Mouse (Mus musculus): Measurements from ENCODE around the gene Prkar1b. TPM values are rescaled to one million over a fixed set of nuclear protein-coding genes. Genes with fewer than 3 reads are reported as not detected.
A peak's percentile ranks its signal among the peaks of the same experiment; 100 is the strongest.

Prkar1b gene
- polyA plus RNA-seq, 1 experiment from 2014 or later, result 8.4 TPM

DNA sequence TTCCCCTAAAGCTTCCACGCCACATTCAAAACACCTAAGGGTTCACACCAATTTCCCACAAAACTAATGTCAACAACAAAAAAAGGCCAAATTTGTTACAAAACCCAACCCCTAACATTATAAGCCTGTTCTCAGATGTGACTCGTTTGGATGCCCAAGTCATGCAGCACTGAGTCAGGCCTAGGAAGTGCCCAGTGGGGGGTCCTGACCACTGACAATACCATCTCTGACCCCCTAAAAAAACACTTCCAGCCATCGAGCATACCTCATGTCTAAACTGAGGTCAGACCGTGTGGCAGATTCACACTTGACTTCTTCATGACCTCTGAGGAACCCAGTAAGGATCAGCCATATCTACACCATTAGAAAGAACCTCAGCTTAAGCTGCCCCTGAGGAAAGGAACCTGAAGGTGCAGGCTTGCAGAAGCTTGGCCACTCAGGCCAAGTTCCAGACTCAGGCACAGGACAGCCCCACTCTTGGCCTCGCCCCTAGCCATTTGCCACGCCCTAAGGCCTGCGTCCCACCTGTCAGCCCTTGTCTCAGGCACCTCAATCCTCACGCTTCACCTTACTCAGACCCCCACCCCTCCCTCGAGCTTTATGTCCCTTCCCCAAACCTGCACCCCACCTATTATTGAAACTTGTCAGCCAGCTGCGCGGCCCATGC lies 662 bp downstream of the Prkar1b start:
- no peaks in the 10 kb centered on the region for H3K27me3 ChIP-seq (ENCODE audit: control insufficient read depth, insufficient read depth, low read length)
- peak; percentile 28 for ATAC-seq (replicated peaks; ENCODE audit: extremely low read depth, insufficient read depth, low FRiP score)
- peak overlapping the region; percentile 47 for H3K9ac ChIP-seq (ENCODE audit: low read length)
- no peaks in the 10 kb centered on the region for H3K9me3 ChIP-seq (replicated peaks; ENCODE audit: control insufficient read depth, low read length)
- peak overlapping the region; percentile 76 for H3K27ac ChIP-seq (ENCODE audit: low read length)
- 23% methylated on average over 11 of the region's 11 CpGs for WGBS
- H3K4me2 ChIP-seq (ENCODE audit: low read depth, low read length), result peak overlapping the region; percentile 61
- peaks cover 10% of the 10 kb centered on the region for H3K4me1 ChIP-seq (ENCODE audit: control insufficient read depth, insufficient read depth, low read length)
- peaks cover 7% of the 10 kb centered on the region for H3K36me3 ChIP-seq (ENCODE audit: control insufficient read depth, insufficient read depth)
- peak overlapping the region; percentile 72 for H3K4me3 ChIP-seq (ENCODE audit: low read length)

DNA sequence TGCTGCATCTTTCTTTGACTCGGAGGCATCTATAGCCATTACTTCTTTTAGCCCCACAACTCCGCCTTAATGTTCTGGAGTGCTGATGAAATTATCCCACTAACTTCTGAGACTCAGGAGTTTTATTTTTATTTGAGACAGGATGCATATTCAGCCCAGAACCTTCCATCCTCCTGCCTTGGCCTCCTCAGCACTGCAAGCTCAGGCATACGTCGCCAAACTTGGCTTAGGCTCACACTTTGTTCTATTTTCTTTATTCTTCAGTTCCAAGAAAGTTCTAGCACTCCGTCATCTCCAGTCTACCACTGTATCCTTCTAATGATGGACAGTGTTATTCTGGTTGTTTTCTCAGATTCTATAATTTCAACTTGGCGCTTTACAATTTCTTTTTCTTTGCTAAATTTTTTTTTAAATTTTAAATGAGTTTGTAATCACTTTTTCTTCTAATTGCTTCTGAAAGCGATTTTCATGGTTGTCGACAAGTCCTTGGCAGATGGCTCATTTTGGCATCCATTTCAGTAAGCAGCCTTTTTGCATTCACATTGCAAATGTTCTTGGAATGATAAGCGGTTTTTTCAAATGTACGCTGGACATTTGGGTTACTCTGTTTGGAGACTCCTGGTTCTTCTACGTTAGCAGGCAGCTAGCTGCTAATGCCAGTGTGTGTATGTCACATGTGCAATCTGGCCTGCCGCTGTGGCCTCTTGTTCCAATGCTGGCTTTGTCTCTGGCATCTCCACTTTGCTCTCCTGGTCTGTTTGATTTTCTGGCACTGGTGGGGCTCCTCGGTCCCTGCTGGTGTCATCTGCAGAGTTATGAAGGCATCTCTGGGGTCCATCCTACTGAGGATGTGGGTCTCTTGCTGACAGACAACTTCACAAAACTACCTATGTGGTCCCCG lies 2.4 kb downstream of the Prkar1b start:
- WGBS, result 87% methylated on average over 14 of the region's 14 CpGs
- Histone ChIP-seq H3K4me2 (ENCODE audit: low read depth, low read length) (no peak overlapping the region), H3K4me1 (ENCODE audit: control insufficient read depth, insufficient read depth, low read length) (peaks cover 10% of the 10 kb centered on the region), H3K9me3 (replicated peaks; ENCODE audit: control insufficient read depth, low read length) (no peaks in the 10 kb centered on the region), H3K27me3 (ENCODE audit: control insufficient read depth, insufficient read depth, low read length) (no peaks in the 10 kb centered on the region), H3K27ac (ENCODE audit: low read length) (peak overlapping the region; percentile 22; the same call in 1 of the 2 replicates), H3K9ac (ENCODE audit: low read length) (no peak overlapping the region), H3K36me3 (ENCODE audit: control insufficient read depth, insufficient read depth) (no peaks in the 10 kb centered on the region), H3K4me3 (ENCODE audit: low read length) (no peak overlapping the region)
- no peak for ATAC-seq (replicated peaks; ENCODE audit: extremely low read depth, insufficient read depth, low FRiP score)

DNA sequence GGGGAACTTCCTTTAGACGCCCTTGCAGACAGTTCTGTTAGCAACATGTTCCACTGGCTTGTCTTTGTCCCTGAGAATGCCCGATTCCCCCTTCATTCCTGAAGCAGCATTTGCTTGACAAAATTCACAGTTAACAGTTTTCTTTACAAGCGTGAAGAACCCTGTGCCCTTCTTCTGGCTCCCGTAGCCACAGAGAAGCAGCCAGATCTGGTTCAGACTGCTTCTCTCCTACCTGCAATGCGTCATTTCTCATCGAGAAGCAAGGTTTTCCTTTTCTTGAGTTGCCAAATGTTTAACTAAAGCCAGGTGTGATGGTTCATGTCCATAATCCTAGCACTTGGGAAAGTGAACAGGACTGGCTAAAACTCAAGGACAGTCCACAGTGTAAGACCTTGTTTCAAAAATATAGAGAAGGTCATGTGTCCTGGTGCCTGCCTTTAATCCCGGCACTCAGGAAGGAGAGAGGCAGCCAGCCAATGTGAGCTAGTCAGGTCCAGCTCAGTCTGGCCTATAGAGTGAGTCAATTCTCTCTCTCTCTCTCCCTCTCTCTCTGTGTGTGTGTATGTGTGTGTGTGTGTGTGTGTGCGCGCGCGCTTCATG lies 3.2 kb downstream of the Prkar1b start:
- Histone ChIP-seq H3K9me3 (replicated peaks; ENCODE audit: control insufficient read depth, low read length) (no peaks in the 10 kb centered on the region), H3K4me1 (ENCODE audit: control insufficient read depth, insufficient read depth, low read length) (peaks cover 10% of the 10 kb centered on the region), H3K9ac (ENCODE audit: low read length) (no peak overlapping the region), H3K4me3 (ENCODE audit: low read length) (no peak overlapping the region), H3K27me3 (ENCODE audit: control insufficient read depth, insufficient read depth, low read length) (no peaks in the 10 kb centered on the region), H3K36me3 (ENCODE audit: control insufficient read depth, insufficient read depth) (no peaks in the 10 kb centered on the region), H3K27ac (ENCODE audit: low read length) (peak overlapping the region; percentile 65), H3K4me2 (ENCODE audit: low read depth, low read length) (no peak overlapping the region)
- no peak for ATAC-seq (replicated peaks; ENCODE audit: extremely low read depth, insufficient read depth, low FRiP score)
- WGBS, result 79% methylated on average over 11 of the region's 11 CpGs

DNA sequence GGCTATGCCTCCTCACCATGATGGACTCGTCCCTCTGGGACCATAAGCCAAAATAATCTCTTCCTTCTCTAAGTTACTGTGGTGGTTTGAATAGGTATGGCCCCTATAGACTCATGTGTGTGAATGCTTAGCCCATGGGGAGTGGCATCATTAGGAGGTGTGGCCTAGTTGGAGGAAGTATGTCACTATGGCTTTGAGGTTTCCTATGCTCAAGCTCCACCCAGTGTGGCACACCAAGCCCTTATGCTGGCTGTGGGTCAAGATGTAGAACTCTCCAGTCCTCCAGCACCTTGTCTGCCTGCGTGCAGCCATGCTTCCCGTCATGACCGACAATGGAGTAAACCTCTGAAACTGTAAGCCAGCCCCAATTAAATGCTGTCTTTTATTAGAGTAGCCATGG lies 4.1 kb downstream of the Prkar1b start:
- Histone ChIP-seq H3K9ac (ENCODE audit: low read length) (no peak overlapping the region), H3K36me3 (ENCODE audit: control insufficient read depth, insufficient read depth) (no peaks in the 10 kb centered on the region), H3K27ac (ENCODE audit: low read length) (no peak overlapping the region), H3K9me3 (replicated peaks; ENCODE audit: control insufficient read depth, low read length) (no peaks in the 10 kb centered on the region), H3K4me3 (ENCODE audit: low read length) (no peak overlapping the region), H3K4me1 (ENCODE audit: control insufficient read depth, insufficient read depth, low read length) (peaks cover 8% of the 10 kb centered on the region), H3K27me3 (ENCODE audit: control insufficient read depth, insufficient read depth, low read length) (no peaks in the 10 kb centered on the region), H3K4me2 (ENCODE audit: low read depth, low read length) (no peak overlapping the region)
- WGBS, result 91% methylated on average over 4 of the region's 4 CpGs
- ATAC-seq (replicated peaks; ENCODE audit: extremely low read depth, insufficient read depth, low FRiP score), result no peak

DNA sequence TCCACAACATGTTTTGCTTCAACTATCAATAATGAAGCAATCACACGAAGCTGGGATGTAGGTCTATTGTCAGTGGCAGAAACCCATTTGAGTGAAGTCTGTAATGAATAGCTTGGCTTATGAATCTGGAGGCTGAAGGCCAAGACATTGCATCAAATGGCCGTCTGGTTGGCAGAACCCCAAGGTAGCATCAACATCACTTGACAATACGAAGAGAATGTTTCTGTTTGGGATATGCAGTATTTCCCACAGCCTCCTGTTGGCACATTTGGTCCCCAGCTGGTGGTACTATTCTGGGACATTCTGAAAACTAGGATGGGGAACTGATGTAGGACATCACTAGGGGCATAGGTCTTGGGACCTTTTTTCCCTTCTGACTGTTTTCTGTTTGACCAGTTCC lies 5.9 kb downstream of the Prkar1b start:
- ATAC-seq (replicated peaks; ENCODE audit: extremely low read depth, insufficient read depth, low FRiP score), result no peak
- H3K4me1 ChIP-seq (ENCODE audit: control insufficient read depth, insufficient read depth, low read length), result peaks cover 9% of the 10 kb centered on the region
- H3K9ac ChIP-seq (ENCODE audit: low read length), result no peak overlapping the region
- no peak overlapping the region for H3K4me2 ChIP-seq (ENCODE audit: low read depth, low read length)
- 67% methylated on average over 3 of the region's 3 CpGs for WGBS
- no peaks in the 10 kb centered on the region for H3K27me3 ChIP-seq (ENCODE audit: control insufficient read depth, insufficient read depth, low read length)
- H3K27ac ChIP-seq (ENCODE audit: low read length), result no peak overlapping the region
- H3K9me3 ChIP-seq (replicated peaks; ENCODE audit: control insufficient read depth, low read length), result no peaks in the 10 kb centered on the region
- no peak overlapping the region for H3K4me3 ChIP-seq (ENCODE audit: low read length)
- no peaks in the 10 kb centered on the region for H3K36me3 ChIP-seq (ENCODE audit: control insufficient read depth, insufficient read depth)

DNA sequence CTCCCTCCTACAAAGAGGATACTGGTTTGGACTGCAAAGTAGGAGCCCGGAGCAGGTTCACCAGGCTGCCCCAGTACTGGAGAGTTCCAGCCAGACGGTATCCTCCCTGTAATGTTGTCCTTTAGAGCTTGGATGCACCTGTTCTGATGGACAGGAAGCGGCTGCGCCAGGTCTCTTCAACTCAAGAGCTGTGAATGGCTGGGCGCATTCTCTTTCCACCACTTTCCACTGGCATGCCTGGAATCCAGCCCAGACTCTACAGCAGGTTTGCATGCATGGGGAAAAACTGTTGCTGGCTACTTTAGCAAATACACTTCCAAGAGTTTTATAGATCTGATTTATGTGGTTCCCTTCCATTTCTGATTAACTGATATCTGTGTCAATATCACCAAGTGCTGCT lies 8.5 kb downstream of the Prkar1b start:
- peak; percentile 21; the same call in 1 of the 2 replicates for ATAC-seq (replicated peaks; ENCODE audit: extremely low read depth, insufficient read depth, low FRiP score)
- H3K9ac ChIP-seq (ENCODE audit: low read length), result no peak overlapping the region

DNA sequence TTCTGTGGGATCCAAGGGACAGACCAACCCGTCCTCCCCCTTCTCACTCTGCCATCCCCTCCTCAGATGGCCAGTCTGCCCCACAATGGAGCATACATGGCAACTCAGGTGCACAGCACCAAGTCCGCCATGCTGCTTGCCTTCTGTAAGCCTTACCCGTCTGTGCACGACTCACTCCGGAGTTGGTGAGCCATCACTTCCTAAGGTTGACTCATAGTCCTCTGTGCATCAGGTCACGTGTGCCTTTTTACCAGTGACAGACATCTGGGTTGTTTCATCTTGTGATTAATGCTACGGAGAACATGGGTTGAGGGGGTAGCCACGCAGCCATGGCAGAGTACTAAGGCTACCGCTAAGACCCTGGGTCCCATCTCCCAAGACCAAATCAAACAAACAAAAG lies 9.2 kb downstream of the Prkar1b start:
- Histone ChIP-seq H3K27me3 (ENCODE audit: control insufficient read depth, insufficient read depth, low read length) (no peaks in the 10 kb centered on the region), H3K36me3 (ENCODE audit: control insufficient read depth, insufficient read depth) (no peaks in the 10 kb centered on the region), H3K27ac (ENCODE audit: low read length) (no peak overlapping the region), H3K4me2 (ENCODE audit: low read depth, low read length) (no peak overlapping the region), H3K9me3 (replicated peaks; ENCODE audit: control insufficient read depth, low read length) (no peaks in the 10 kb centered on the region), H3K4me1 (ENCODE audit: control insufficient read depth, insufficient read depth, low read length) (peaks cover 6% of the 10 kb centered on the region; the same call in 1 of the 2 replicates), H3K4me3 (ENCODE audit: low read length) (no peak overlapping the region), H3K9ac (ENCODE audit: low read length) (no peak overlapping the region)
- no peak for ATAC-seq (replicated peaks; ENCODE audit: extremely low read depth, insufficient read depth, low FRiP score)
- WGBS, result 76% methylated on average over 9 of the region's 9 CpGs

More for the DNA sequence above, 8.5 kb downstream of the Prkar1b start:
- H3K4me1 ChIP-seq (ENCODE audit: control insufficient read depth, insufficient read depth, low read length), result peaks cover 6% of the 10 kb centered on the region; the same call in 1 of the 2 replicates
- no peaks in the 10 kb centered on the region for H3K27me3 ChIP-seq (ENCODE audit: control insufficient read depth, insufficient read depth, low read length)
- H3K9me3 ChIP-seq (replicated peaks; ENCODE audit: control insufficient read depth, low read length), result no peaks in the 10 kb centered on the region
- no peak overlapping the region for H3K4me3 ChIP-seq (ENCODE audit: low read length)
- peak overlapping the region; percentile 33; the same call in 1 of the 2 replicates for H3K4me2 ChIP-seq (ENCODE audit: low read depth, low read length)
- H3K27ac ChIP-seq (ENCODE audit: low read length), result peak overlapping the region; percentile 49
- WGBS, result 27% methylated on average over 5 of the region's 5 CpGs
- H3K36me3 ChIP-seq (ENCODE audit: control insufficient read depth, insufficient read depth), result no peaks in the 10 kb centered on the region

DNA sequence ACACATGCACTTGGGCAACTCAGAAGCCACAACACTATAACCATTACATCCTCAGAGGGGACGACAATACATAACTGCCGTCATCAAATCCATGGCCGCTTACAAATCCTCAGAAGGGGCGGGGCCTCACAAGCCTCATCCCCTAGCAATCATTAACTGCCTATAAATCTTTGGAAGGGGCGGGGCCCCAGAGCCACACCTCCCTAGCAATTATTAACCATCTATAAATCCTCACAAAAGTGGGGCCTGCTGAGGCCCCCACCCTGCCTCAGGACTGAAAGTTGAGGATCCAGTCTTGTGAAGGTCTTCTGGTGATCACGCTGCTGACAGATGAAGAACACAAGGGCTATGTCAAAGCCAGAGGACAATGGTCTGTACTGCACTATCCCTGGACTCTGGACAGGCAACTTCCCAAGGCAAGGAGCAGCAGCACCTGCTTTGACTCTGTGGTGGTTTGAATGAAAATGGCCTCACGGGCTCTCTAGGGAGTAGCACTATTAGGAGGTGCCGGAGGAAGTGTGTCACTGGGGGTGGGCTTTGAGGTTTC lies 10.8 kb downstream of the Prkar1b start:
- H3K4me3 ChIP-seq (ENCODE audit: low read length), result no peak overlapping the region
- H3K4me1 ChIP-seq (ENCODE audit: control insufficient read depth, insufficient read depth, low read length), result peaks cover 6% of the 10 kb centered on the region; the same call in 1 of the 2 replicates
- no peak overlapping the region for H3K27ac ChIP-seq (ENCODE audit: low read length)
- H3K9ac ChIP-seq (ENCODE audit: low read length), result no peak overlapping the region
- ATAC-seq (replicated peaks; ENCODE audit: extremely low read depth, insufficient read depth, low FRiP score), result no peak
- WGBS, result 80% methylated on average over 8 of the region's 8 CpGs
- H3K4me2 ChIP-seq (ENCODE audit: low read depth, low read length), result no peak overlapping the region
- H3K36me3 ChIP-seq (ENCODE audit: control insufficient read depth, insufficient read depth), result no peaks in the 10 kb centered on the region
- no peaks in the 10 kb centered on the region for H3K9me3 ChIP-seq (replicated peaks; ENCODE audit: control insufficient read depth, low read length)
- H3K27me3 ChIP-seq (ENCODE audit: control insufficient read depth, insufficient read depth, low read length), result no peaks in the 10 kb centered on the region
